Mouse (Mus musculus) forebrain, embryonic 16.5 days (tissue): ENCODE measurements around the gene Gprasp2. TPM values are rescaled to one million over a fixed set of nuclear protein-coding genes. Genes with fewer than 3 reads are reported as not detected.
"Not testable (repeated sequence)": the region's sequence is repeated elsewhere in the genome, so short reads cannot be mapped to it uniquely, and the experiment has no call there.

ENCODE experiments used
- ATAC-seq: fragments of 200-750 bp; cut with Nextera tagmentation; 2 replicates; pipeline ENCODE4 v1.8.0; 2017; ENCODE audit warnings: mild to moderate bottlenecking, moderate library complexity
- H3K27ac ChIP-seq: fragments of 300-500 bp; sonication (generic); 2 replicates; pipeline ENCODE4 v1.5.1; 2014; ENCODE audit warnings: low read length, control low read depth
- H3K27me3 ChIP-seq: fragments of 300-500 bp; sonication (generic); replicated peaks from 2 replicates; pipeline ENCODE4 v1.6.1; 2014; ENCODE audit warnings: low read length; ENCODE audit not compliant: control insufficient read depth, insufficient read depth
- H3K36me3 ChIP-seq: fragments of 300-500 bp; sonication (generic); 2 replicates; pipeline ENCODE4 v1.6.1; 2014; ENCODE audit not compliant: control insufficient read depth, insufficient read depth
- H3K4me1 ChIP-seq: fragments of 300-500 bp; sonication (generic); replicated peaks from 2 replicates; pipeline ENCODE4 v1.6.1; 2014; ENCODE audit warnings: low read length; ENCODE audit not compliant: control insufficient read depth, insufficient read depth
- H3K4me2 ChIP-seq: fragments of 300-500 bp; sonication (generic); 2 replicates; pipeline ENCODE4 v1.6.1; 2014; ENCODE audit warnings: mild to moderate bottlenecking, low read length, control low read depth
- H3K4me3 ChIP-seq: fragments of 300-500 bp; sonication (generic); replicated peaks from 2 replicates; pipeline ENCODE4 v1.5.1; 2014; ENCODE audit warnings: mild to moderate bottlenecking, low read length, control low read depth
- H3K9ac ChIP-seq: fragments of 300-500 bp; sonication (generic); replicated peaks from 2 replicates; pipeline ENCODE4 v1.6.1; 2014; ENCODE audit warnings: low read depth, low read length, control low read depth
- H3K9me3 ChIP-seq: fragments of 300-500 bp; sonication (generic); 2 replicates; pipeline ENCODE4 v1.6.1; 2016; ENCODE audit warnings: low read length; ENCODE audit not compliant: control insufficient read depth
- WGBS: fragments of 180-500 bp; shearing (Covaris S2); extraction: QIAGEN DNeasy Blood & Tissue Kit; methylation state at CpG from one replicate; pipeline ENCODE4 v1.1.7; 2014; 5-methylcytosine and 5-hydroxymethylcytosine counted together
- polyA plus RNA-seq: library from polyadenylated mRNA; unstranded; fragments of >200 nt; fragmentation: Nextera tagmentation; extraction: Ambion mirVana; gene quantifications from 2 replicates; pipeline ENCODE4 v1.2.1, GENCODE M21; 2015

The Gprasp2 gene
- 107 and 144 TPM in 2 replicates for polyA plus RNA-seq

DNA sequence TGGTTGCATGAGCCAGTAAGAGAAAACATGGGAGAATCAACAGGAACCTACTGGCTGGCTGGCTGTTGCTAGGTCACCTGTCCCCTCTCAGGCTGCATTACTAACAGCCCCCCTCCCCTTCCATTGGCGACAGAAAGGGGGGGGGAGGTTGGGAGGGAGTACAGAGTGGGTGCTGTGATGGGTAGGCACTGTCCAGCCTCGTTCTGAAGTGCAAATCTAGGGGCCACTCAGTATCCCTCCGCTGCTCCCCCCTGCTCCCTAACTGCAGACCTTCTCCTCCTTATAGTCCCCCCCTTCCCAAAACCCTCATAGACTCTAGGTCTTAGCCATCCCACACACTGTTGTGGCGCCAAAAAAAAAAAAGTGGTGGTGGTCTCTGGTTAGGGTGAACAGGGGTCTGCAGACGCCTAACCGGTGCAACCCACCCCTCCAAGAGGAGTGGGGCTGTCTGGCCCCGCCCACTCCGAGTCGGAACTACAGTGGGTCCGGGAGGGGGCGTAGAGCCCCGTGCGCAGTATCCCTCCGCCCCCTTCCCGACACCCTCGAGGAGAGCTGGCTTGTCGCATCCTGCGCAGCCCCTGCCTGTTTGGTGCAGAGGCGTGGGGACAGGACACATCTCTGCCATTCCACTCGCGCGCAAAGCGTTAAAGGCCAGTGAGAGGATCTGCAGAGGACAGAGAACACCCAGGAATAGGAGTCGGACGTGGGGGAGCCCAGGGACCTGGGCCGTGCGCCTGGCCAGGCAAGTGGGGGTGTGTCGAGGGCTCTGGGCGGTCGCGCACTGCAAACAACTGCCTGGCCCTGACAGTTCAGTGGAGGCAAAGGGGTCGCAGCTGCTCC is at the start of gene Gprasp2:
TSS of gene Gprasp2 (plus strand) at position 514 of the 840 bp plus-strand sequence.
- Histone ChIP-seq H3K4me3 (peak within 1 kb of the TSS; percentile 59), H3K4me2 (peak within 1 kb of the TSS; percentile 61), H3K9ac (peak within 1 kb of the TSS; percentile 62), H3K27ac (peak within 1 kb of the TSS; percentile 33; the same call in 1 of the 2 replicates)
- WGBS, result 29% methylated on average over 20 of the region's 32 CpGs
- H3K4me1 ChIP-seq, H3K9me3 ChIP-seq, H3K36me3 ChIP-seq, H3K27me3 ChIP-seq: not testable (repeated sequence)
- peak; percentile 91 for ATAC-seq

DNA sequence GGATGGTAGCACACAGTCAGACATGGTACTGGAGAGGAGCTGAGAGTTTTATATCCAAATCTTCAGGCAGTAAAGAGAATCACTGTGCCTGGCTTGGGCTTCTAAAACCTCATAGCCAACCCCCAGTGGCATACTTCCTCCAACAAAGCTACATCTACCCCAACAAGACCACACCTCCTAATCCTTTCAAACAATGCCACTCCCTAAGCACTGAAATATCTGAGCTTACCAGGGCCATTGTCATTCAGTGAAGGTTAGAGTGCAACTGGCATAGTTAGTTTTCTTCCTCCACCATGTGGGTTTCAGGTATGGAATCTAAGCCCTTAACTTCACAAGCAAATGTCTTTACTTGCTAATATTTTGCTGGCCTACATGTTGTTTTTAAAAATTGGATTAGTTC is 47.3 kb upstream of the Gprasp2 start:
- H3K36me3 ChIP-seq, result no peaks in the 10 kb centered on the region
- no peak for ATAC-seq

DNA sequence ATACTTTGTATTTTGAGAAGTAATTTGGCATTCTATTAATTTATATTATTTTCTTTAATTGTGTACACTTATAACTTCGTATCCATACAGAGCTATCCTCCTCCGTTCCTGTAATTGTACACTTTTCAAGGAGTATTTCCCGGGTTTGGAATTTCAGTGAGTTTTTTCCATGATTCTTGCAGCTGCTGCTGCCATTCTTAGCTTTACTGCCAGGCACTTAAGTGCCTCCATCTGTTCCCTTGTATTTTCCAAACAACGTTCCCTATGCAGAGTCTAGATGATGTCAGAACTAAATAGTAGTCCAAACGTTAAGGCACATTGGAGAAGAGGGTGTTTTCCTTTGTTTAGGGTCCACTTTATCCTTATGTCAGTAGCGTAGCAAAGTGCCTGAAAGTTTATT is 46.5 kb upstream of the Gprasp2 start:
- no peaks in the 10 kb centered on the region; the same call in 1 of the 2 replicates for H3K4me1 ChIP-seq
- H3K27ac ChIP-seq, result peak overlapping the region; percentile 25
- 43% methylated on average over 6 of the region's 6 CpGs for WGBS

More for the DNA sequence above, 47.3 kb upstream of the Gprasp2 start:
- H3K9ac ChIP-seq, result no peak overlapping the region
- H3K27ac ChIP-seq, result no peak overlapping the region
- no peaks in the 10 kb centered on the region for H3K9me3 ChIP-seq
- no peaks in the 10 kb centered on the region; the same call in 1 of the 2 replicates for H3K4me1 ChIP-seq
- no peak overlapping the region for H3K4me3 ChIP-seq
- no peaks in the 10 kb centered on the region for H3K27me3 ChIP-seq
- no peak overlapping the region for H3K4me2 ChIP-seq

DNA sequence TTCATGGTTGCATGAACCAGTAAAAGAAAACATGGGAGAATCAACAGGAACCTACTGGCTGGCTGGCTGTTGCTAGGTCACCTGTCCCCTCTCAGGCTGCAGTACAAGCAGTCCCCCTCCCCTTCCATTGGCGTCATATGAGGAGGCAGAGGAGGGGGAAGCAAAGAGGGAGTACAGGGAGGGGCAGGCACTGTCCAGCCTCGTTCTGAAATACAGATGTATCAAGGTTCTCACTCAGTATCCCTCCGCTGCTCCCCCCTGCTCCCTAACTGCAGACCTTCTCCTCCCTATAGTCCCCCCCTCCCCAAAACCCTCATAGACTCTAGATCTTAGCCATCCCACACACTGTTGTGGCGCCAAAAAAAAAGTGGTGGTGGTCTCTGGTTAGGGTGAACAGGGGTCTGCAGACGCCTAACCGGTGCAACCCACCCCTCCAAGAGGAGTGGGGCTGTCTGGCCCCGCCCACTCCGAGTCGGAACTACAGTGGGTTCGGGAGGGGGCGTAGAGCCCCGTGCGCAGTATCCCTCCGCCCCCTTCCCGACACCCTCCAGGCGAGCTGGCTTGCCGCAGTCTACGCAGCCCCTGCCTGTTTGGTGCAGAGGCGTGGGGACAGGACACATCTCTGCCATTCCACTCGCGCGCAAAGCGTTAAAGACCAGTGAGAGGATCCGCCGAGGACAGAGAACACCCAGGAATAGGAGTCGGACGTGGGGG is 43.1 kb upstream of the Gprasp2 start:
- H3K9ac ChIP-seq, result peak overlapping the region; percentile 69
- not testable (repeated sequence) for H3K4me1 ChIP-seq, H3K36me3 ChIP-seq, H3K9me3 ChIP-seq, H3K27me3 ChIP-seq
- H3K4me3 ChIP-seq, result peak overlapping the region; percentile 61
- peak; percentile 91 for ATAC-seq
- peak overlapping the region; percentile 63 for H3K27ac ChIP-seq
- WGBS, result 21% methylated on average over 21 of the region's 27 CpGs
- H3K4me2 ChIP-seq, result peak overlapping the region; percentile 55

More for the DNA sequence above, 46.5 kb upstream of the Gprasp2 start:
- H3K4me3 ChIP-seq, result no peak overlapping the region
- ATAC-seq, result no peak
- no peak overlapping the region for H3K9ac ChIP-seq
- no peaks in the 10 kb centered on the region for H3K9me3 ChIP-seq
- no peaks in the 10 kb centered on the region for H3K36me3 ChIP-seq
- no peaks in the 10 kb centered on the region for H3K27me3 ChIP-seq
- H3K4me2 ChIP-seq, result no peak overlapping the region

DNA sequence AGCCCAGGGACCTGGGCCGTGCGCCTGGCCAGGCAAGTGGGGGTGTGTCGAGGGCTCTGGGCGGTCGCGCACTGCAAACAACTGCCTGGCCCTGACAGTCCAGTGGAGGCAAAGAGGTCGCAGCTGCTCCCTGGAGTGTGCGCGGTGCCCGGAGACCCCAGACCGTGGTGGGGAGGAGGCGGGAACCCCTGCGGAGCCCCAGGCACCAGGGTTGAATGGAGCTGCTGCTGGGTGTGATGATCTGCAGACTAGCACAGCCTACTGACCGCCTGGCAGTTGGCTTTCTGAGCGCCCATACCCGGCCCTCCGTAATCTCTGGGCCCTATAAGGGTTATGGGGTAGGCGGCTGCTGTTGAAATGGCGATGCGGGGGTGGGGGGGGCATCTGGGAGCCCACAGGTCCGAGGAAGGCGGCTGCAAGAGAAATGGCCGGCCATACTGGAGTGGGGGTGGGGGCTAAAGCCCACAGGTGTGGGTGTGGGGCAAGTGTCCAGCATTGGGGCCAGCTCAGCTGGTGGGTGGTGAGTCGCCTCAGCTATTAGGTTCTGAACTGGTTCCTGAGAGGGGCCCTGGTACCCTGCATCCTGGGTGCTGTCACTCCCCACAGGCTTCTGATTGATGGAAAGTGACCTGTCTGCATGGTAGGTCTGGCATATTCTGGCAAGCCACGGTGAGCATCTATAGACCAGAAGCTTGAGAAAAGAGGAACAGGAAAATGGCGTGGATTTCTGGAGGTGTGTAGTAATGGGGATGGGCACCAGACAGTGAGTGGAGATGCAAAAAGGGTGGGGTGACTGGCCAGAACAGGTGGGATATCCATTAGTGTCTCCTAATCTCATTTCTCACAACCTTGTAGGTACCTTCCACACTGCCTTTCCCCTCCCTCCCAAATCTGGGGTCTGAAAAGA is 42.3 kb upstream of the Gprasp2 start:
- 12% methylated on average over 16 of the region's 26 CpGs for WGBS

DNA sequence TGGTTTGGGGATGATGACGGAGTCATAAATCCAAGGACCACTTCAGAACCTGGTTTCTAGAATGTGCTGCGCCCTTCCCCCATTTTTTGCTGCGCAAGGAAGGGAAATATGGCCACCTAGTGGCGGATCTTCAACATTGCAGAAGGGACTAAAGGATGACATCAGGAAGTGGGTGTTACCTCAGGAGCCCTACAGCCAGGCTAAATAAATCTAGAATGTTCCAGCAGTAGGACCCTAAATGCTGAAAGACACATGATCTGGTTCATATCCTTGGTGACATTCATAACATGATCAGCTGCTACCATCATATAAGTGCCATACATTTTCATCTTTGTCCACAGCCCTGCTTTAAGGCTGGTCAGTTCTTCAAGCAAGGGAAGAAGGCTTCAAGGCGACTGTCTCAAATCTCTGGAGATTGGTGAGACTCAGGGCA is 41.6 kb upstream of the Gprasp2 start, which contains the start of gene Bhlhb9:
TSS of gene Bhlhb9 (plus strand) at position 383 of the 433 bp plus-strand sequence.
- not testable (repeated sequence) for H3K4me1 ChIP-seq, H3K27me3 ChIP-seq, H3K9me3 ChIP-seq, H3K36me3 ChIP-seq
- Histone ChIP-seq H3K27ac (peak within 1 kb of the TSS; percentile 63), H3K9ac (peak within 1 kb of the TSS; percentile 69), H3K4me2 (peak within 1 kb of the TSS; percentile 55), H3K4me3 (peak within 1 kb of the TSS; percentile 61)
- 17% methylated on average over 3 of the region's 5 CpGs for WGBS
- peak; percentile 13; the same call in 1 of the 2 replicates for ATAC-seq

More for the DNA sequence above, 42.3 kb upstream of the Gprasp2 start:
- H3K4me3 ChIP-seq, result peak overlapping the region; percentile 61
- H3K27ac ChIP-seq, result peak overlapping the region; percentile 63
- ATAC-seq, result peak; percentile 47
- H3K9me3 ChIP-seq, H3K36me3 ChIP-seq, H3K27me3 ChIP-seq, H3K4me1 ChIP-seq: not testable (repeated sequence)
- peak overlapping the region; percentile 69 for H3K9ac ChIP-seq
- H3K4me2 ChIP-seq, result peak overlapping the region; percentile 55

DNA sequence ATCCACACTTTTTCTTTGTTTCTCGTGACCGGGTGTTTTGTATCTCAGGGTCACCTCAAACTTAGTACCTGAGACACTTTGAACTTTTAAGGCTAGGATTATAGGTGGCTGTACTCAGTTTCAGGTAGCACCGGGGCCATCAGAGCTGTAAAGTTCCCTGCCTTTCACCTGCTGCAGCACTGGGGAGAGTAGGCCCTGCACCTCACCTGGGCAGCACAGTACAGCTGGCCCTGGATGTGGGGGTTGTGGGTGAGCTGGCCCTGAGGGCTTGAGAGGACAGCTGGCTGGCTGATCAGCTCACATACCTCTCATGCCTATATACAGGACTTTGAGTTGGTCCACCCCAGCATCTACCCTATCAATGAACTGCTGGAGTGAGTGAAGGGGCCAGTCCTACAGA is 34.7 kb upstream of the Gprasp2 start:
- ATAC-seq, result no peak
- no peaks in the 10 kb centered on the region for H3K36me3 ChIP-seq
- H3K4me3 ChIP-seq, result no peak overlapping the region
- H3K4me1 ChIP-seq, result no peaks in the 10 kb centered on the region
- no peak overlapping the region for H3K9ac ChIP-seq
- H3K27me3 ChIP-seq, result no peaks in the 10 kb centered on the region
- no peaks in the 10 kb centered on the region for H3K9me3 ChIP-seq
- WGBS, result 93% methylated on average over 3 of the region's 3 CpGs
- no peak overlapping the region for H3K27ac ChIP-seq
- H3K4me2 ChIP-seq, result no peak overlapping the region

DNA sequence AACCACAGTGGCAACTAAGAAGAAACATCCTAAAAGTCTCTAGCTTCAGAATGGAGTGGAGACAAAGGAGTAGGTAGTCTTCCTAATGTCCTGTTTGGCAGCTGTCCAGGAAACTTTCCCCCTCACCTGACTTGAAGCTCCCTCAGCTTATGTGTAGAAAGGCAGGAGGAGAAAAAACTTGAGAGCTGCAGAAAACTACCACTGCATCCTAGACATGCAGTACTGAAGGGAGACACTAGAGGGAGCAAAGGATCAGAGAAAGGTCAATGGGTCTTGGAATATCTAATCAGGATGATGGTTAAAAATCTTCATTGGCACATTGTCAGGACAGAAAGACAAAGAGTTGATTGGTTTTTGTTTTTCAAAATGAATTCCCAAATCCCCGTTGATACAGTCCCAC is 33.1 kb upstream of the Gprasp2 start:
- H3K4me1 ChIP-seq, result no peaks in the 10 kb centered on the region
- H3K4me3 ChIP-seq, result no peak overlapping the region
- peak; percentile 12; the same call in 1 of the 2 replicates for ATAC-seq
- H3K36me3 ChIP-seq, result no peaks in the 10 kb centered on the region
- WGBS, result 19% methylated on average over 1 of the region's 1 CpGs
- H3K27me3 ChIP-seq, result no peaks in the 10 kb centered on the region
- H3K27ac ChIP-seq, result no peak overlapping the region
- no peak overlapping the region for H3K9ac ChIP-seq
- H3K4me2 ChIP-seq, result no peak overlapping the region
- no peaks in the 10 kb centered on the region for H3K9me3 ChIP-seq
